Mouse (Mus musculus): ENCODE measurements around the gene Lpcat3.
"Not testable (repeated sequence)": the region's sequence is repeated elsewhere in the genome, so short reads cannot be mapped to it uniquely, and the experiment has no call there.

The Lpcat3 gene

DNA sequence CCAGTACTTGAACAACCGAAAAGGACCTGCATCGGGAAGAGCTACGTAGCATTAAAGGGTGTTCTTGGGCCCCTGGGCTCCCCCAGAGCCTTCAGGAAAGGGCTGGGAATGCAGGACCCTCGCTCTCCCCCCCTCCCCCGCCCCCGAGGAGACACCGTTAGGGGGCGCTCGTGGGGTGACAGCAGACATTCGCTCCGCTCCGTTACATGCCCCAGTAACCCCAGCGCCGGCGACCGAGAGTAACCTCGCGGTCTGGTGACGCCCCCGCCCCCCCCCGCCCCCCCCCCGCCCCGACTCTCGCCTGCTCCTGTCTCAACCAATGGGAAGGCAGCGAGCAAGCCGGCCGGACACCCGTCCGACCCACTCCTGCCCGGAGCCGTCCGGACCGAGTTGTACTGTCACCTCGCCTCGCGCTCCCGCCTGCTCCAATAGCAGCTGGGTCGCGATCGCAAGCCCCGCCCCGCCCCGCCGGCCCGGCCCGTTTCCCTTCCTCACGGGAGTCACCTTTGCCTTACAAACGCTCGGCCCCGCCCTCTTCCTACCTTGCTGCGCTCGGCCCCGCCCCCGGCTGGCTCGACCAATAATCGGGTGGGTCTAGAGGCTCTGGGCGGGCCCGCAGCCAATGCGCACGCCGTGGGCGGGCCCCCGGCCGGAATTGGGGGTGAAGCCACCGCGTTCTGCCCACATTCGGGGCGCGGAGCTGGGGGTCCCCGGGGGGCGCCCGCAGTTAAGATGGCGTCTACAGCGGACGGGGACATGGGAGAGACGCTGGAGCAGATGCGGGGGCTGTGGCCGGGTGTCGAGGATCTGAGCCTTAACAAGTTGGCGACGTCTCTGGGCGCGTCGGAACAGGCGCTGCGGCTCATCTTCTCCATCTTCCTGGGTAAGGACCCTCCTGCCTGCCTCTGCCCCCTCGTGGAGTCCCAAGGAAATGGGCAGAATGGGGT lies at the start of gene Lpcat3:
Lpcat3 (plus strand) TSS at position 551 of the 947 bp plus-strand sequence.
- peak; percentile 99 for DNase-seq

DNA sequence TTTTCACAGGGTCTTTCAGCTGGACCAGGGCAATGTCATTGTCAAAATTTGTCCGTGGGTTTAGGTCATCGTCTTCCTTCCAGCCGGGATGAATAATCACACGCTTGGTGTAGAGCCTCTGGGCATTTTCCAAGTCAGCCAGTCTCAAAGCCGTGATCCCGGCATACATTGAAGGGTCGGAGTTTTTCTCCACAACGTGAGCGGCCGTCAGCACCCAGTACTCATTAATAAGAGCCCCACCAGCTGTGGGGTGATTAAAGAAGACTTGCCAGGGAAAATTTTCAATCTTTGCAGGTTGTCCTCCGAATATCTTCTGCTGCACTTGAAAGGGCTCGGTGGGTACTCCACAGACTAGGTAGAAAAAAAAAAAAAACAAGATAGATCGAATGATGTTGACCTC lies 37.2 kb upstream of the Lpcat3 start:
- DNase-seq: no peak

DNA sequence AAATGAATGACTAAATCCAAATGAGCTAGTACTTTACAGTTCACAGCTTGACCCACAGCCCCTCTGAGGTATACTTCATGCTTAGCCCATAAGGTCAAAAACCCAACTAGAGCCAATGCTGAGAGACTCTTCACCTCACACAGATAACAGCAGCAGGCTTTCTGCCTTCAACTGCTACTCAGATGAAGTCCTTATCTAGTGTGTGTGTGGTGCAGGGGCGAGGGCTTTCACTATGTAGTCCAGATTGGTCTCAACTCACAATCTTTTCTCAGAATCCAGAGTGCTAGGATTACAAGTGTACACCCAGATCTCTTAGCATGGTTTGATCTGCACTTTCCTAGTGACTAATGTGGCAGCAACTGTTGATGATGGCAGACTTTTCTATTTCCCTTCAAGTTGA lies 36.6 kb upstream of the Lpcat3 start:
- DNase-seq: not testable (repeated sequence)

DNA sequence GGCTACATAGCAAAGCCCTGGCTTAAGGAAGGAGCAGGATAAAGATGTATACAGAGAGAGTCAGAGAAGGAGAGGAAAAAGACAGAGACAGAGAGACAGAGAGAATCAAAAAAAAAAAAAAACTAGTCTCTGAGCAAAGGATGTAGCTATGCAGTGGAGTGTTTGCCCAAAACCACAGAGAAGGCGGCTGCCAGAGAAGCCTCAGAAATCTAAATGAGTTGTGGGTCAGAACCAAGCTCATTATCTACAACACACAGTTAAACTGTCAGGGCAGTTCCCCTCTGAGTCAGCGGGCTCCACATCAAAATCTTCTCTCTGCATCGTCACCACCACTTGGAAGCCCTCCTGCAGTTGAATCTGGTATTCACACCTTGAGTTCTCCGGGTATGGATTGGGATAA lies 32.1 kb upstream of the Lpcat3 start:
- DNase-seq: no peak

DNA sequence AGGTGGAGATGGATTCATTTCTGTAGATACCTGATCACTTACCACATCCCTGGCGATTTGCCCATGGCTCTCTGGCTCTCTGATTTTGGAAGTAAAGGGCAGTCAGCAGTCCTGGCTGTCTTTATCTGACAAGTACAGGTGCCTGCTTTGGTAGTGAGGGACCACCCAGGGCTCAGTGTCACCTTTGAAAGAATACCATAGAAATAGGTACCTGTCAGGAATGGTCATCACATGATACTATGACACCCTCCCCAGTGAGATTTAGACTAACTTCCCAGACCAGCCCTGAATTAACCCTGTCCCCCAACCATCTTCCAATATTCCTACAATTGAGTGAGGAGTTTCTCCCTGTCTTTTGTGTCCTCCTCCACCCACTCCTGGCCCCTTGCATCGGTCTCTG lies 26.8 kb upstream of the Lpcat3 start, which contains the start of gene C1s2:
C1s2 (minus strand) TSS at position 101 of the 400 bp plus-strand sequence.
- not testable (repeated sequence) for DNase-seq

DNA sequence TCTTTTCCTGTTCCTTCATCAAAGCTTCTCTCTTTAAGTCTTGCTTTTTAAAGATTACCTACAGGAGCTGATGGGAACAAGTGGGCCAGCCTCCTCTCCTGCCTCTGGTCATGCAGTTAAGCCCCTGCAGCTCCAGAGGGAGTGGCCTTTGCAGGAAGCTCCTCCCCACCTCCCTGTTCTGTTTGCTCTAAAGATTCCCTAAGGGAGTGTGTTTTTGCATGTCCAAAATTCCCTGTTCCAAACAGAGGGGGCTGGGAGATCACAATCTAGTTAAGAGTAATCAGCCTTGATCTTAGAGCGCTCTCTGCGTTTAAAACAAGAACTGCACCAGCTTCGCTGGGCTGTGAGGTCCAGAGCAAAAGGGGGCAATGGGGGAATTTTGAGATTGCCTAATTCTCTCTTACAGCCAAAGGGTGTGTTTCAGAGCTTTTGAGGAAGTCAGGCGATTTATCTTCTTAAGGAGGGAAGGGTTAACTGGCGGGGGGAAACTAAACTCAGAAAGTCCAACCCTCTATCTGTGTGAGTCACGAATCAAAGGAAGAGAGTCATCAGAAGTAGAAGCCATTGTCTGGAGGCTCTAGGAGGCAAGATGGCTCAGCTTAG lies 25.9 kb upstream of the Lpcat3 start:
- peak; percentile 15 for DNase-seq

DNA sequence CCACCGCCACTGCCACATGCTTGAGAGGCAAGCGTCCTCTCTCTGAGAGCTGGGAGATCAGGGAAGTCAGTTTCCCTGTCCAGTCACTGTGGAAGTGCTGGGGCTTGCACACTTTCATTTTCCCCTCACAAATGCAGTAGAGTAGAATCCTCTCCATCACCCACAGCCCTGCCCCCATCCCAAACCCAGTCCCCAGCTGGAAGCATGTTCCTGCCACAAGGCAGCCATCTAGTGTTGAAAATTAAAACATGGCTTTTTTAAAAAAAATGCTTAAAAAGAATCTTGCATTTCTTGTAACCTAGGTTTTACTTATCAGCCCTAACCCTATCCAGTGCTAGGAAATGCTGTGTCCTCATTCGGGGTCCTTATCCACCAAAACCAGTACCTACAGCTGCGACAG lies 22.8 kb upstream of the Lpcat3 start:
- peak; percentile 26 for DNase-seq

DNA sequence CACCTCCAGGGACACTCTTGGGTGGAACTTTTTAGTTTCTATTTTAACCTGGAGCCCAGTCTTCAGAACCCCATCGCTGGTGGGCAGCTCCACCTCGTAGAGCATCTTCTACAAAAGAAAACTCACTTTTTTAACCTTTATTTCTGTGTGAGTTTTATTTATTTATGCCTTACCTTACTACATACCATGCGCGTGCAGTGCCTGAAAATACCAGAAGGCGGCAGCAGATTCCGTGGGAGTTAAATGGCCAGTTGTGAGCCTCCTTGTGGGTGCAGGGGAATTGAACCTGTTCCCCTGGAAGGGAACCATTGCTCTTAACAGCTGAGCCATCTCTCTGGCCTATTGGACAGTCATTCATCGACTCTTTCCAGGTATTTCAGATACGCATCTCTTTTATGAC lies 21.8 kb upstream of the Lpcat3 start:
- peak; percentile 79 for DNase-seq

DNA sequence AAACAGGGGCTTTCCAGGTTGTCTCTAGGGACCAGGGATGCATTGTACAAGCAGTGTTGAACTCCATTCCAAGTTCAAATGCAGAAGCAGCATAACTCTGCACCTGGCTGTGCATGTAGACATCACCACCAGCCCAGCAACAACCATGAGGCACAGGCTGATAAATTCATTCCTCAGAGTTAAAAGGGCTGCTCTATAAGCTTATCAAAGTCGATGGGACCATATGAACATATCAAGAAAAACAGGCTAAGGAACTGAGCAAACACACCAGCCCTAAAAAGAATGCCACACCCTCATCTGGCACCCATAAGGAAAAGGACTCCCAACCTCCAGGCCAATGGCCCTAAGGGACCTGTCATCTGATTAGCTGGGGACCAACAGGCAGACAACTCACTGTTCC lies 16.4 kb upstream of the Lpcat3 start:
- no peak for DNase-seq

DNA sequence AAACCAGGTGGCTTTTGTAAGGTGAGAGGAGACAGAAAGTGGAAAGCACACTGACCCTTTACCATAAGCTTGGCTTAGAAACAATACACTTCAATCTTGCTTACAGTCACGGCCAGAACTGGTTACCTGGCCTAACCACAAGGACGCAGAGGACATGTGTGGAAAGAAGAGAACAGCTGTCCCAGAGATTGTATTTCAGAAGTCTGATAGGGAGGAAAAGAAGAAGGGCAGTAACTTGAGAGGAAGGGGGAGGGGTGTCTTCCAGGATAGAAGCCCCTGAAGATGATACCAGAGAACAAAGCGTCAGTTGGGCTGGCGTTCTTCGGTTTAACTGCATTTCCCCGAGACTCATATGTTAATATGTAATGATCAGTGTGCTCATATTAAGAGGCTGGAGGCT lies 6.9 kb upstream of the Lpcat3 start:
- DNase-seq: no peak

DNA sequence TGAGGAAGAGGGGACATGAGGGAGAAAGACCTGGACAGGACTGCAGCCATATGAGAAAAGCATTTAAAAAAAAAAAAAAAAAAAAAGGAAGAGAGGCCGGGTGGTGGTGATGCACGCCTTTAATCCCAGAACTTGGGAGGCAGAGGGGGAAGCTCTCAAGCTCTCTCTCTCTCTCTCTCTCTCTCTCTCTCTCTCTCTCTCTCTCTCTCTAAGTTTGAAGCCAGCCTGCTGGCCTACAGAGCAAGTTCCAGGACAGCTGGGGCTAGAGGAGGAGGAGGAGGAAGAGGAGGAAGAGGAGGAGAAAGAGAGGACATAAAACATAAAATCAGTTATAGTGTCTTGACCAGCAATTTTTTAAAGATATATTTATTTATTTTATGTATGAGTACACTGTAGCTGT lies 4.8 kb upstream of the Lpcat3 start:
- no peak for DNase-seq

DNA sequence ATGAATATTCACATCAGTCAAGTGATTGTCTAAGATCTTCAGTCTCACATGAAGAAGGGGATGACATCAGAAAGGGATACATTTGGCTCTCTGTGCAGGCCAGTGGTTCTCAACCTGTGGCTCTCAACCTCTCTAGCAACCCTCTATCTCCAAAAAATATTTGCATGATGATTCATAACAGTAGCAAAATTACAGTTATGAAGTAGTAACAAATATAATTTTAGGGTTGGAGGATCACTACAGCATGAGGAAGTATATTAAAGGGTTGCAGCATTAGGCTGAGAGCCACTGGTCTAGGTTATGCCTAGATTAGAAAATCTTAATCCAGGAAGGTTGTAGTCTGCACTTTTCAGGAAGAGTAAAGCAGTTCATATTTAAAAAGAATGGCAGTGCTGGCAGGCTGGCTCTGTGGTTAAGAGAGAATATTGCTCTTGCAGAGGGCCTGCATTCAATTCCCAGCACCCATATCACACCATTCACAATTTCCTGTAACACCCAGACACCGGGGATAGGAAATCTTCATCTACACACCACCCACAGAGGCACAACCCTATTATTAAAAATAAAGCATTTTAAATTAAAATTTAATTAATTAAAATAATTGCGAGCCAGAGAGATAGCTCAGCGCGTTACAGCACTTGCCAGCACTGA lies 1.5 kb upstream of the Lpcat3 start:
- DNase-seq: no peak

DNA sequence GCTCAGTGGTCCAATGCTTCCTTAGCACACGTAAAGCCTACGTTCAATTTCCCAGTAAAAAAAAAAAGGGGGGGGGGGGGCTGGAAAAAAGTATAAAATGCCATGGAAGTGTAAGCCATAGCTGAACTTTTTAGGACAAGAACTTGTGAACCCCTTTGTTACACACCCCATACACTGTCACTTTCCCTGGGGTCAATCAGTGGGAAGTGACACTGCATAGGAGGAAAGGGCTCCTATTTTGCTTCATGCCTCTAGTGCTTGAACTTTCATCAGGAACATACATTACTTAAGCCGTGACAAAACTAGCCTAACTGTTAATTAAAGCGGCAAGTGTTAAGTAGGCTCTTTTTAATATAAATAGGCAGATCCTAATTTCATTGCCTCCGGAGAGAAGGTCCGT lies 832 bp upstream of the Lpcat3 start:
- DNase-seq: no peak

DNA sequence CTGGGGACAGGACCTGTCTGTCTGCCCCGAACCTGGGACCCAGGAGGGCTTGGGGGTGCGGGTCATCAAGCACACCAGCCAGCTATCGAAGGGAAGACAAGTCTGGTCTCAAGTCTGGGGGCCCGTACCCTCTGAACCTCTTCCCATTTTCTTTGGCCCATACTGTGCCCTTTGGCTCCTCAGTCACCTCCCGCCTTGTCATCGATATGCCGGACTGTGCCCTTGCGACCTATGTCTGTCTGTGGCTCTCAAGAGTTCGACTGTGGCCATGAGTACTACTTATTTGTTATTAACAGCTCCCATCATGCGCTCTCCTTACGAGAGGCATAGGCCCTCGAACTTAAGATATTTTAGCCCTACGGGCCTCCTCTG lies 583 bp downstream of the Lpcat3 start:
- DNase-seq: no peak

DNA sequence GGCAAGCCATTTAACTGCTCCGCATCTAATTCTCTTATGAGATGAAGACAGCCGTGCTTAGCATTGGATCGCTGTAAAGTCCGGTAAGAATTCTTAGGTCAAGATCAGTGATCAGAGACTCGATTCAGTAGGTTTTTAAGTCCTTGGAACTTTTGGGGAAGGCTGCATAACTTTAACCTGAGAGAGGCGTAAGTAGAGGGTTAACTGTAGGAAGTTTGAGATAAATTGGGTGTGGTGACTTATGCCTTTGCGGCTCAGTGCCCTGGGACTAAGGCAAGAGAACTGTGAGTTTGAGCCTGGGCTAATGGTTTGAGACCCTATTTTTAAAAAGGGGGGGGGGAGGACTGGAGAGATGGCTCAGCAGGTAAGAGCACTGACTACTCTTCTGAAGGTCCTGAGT lies 1.4 kb downstream of the Lpcat3 start:
- no peak for DNase-seq

DNA sequence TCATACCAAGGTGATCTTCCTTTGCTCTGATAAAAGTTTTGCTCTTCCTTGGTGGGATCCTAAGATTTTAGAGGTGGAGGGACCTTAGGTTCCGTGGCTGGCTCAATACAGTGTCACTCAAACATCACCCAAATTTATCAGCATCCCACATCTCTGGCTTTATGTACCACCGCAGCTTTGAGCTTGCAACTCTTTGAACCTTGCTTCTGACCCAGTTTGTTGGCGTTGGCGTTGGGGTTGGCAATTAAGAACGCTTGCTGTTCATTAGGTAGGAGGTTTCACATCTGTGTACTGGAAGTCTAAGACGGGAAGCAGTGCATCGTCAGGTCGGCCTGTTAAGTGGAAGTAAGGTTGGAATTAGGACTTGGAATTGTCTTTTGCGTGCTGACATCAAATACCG lies 2.2 kb downstream of the Lpcat3 start:
- no peak for DNase-seq

DNA sequence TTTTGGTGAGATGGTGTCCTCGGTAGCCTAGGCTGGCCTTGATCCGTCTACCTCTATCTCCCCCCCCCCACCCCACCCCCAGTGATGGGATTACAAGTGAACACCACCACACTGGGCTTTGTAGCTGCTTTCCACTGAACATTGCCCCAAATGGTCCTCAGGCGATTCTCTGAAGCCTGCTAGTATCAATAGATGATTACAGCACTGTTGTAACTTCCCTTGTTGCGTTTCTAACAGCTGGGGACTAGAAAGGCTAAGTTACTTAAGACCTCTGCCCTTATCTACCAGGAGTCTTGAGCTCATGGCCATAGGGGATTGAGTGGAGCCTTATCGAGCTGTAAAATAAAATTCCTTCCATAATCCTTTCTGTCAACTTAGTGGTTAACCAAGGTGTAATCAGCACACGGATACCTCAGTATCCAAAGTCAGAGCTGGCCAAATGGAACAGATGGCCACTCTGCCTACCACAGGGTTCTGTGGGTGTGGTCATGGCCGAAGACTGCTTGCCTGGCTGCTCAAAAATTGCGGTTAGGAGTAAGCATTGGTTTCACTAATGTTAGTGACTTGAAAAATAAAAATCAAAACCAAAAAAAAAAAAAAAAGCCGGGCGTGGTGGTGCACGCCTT lies 6.5 kb downstream of the Lpcat3 start:
- DNase-seq: no peak

DNA sequence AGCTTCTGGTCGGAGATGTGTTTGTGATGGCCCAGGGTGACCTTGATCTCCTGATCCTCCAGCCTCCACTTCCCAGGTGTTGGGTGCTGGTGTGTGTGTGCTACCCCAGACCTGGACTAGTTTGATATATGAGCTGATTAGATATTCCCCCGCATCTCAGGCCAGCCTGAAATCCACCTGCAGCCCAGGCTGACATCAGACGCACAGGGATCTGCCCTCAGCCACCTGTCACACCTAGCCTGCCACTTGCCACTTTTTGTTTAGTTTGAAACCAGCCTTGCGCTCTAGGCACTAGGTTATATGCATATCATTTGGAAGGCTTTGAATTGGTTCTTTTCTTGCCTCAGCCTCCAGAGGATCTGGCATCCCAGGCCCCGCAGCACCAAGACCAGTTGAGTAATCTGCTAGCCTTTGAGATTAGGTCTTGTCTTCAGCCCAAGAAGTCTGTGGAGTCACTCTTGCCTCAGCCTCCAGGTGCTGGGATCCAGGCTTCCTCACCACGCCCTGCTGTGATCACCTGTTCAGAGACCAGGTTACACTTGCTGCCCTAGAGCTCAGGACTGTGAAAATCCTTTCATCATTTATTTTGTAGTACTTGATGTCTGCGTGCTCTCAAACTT lies 7.6 kb downstream of the Lpcat3 start:
- DNase-seq: no peak

DNA sequence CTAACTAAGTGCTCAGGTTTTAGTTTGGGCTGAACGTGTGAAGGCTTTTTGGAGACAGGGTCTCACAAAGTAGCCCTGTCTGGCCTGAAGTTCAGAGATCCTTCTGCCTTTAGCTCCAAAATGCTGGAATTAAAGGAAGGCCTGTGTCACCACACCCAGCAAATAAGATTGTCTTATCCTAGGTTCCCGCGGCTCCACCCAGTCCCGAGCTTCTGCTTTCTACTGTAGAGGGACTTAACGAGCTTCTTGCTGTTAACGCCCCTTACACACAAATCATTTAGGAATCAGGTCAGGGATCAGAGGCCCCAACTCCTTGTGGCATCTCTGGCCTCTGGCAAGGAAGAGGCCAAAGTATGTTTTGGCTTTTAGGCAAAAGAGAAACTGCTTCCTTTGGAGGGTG lies 9.3 kb downstream of the Lpcat3 start:
- no peak for DNase-seq

DNA sequence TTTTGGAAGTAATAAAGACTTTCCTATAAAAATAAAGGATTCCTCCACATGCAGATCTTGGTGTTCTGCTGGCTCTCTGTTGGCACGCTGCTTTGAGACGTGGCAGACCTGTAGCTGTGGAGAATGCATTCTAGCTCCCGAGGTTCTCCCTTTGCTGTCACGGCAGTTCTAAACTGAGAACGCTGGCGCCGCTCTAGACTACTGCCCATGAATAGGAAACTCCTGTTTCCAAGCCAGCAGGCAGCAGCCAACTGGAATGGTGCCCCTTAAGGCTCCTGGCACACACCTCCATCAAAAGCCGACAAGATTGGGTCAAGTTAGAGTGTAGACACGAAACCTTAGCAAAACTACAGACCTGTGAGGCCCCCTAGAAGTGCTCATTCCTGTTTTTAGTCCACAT lies 10.8 kb downstream of the Lpcat3 start:
- no peak for DNase-seq

DNA sequence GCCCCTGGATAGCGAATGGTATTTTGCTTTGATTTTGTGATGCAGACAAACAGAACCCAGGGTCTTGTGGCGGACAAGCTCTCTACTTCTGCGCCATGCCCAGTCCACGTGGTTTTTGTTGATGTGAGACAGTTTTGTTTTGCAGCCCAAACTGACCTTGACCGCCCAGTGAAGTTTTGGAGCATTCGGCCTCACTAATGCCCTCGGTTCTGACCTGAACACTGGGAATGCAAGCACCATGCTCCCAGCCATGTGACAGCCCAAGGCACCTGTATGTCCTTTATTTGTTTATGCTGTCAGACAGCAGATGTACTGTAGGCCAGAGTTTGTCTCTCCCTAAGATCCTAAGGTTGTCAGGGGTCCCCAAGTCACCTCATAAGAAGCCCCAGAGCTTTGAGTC lies 11.8 kb downstream of the Lpcat3 start:
- DNase-seq: no peak

DNA sequence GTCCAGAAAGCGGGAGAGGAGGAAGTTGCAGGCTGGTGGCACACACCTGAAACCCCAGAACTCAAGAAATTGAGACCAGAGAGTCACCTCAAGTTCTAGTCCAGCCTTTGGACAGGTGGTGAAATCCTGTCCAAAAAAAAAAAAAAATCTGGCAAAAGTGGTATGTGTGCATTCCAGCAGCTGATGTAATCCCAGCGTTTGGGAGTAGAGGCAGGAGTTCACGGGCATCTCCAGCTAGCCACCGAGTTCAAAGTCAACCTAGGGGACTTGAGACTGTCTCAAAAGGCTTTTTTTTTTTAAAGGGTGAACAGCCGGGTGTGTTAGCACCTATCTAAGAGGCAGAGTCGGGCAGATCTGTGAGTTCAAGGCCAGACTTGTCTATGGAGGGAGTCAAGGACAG lies 13.3 kb downstream of the Lpcat3 start:
- DNase-seq: no peak

DNA sequence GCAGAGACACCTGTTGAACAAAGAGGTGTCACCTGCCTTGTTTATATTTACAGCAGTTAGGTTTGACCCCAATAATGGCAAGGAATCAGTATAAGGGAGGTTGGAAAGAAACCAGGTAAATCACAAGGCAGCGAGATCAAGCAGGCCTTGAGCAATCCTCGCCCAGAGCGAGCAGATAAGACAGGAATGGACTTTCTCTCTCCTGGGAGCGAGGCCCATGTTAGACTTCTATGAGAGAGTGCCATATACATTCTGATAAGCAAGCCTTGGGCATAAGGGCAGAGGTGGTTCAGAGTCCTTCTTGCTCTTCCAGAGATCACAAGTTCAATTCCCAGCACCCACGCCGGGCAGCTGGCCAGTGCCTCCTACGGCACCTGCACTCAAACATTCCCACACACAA lies 15.9 kb downstream of the Lpcat3 start:
- DNase-seq: no peak
